Mouse (Mus musculus): ENCODE measurements around the gene Spata2l. TPM values are rescaled to one million over a fixed set of nuclear protein-coding genes. Genes with fewer than 3 reads are reported as not detected.
"Not testable (repeated sequence)": the region's sequence is repeated elsewhere in the genome, so short reads cannot be mapped to it uniquely, and the experiment has no call there.

The Spata2l gene
- polyA plus RNA-seq, 1 experiment, result 0.25 TPM

DNA sequence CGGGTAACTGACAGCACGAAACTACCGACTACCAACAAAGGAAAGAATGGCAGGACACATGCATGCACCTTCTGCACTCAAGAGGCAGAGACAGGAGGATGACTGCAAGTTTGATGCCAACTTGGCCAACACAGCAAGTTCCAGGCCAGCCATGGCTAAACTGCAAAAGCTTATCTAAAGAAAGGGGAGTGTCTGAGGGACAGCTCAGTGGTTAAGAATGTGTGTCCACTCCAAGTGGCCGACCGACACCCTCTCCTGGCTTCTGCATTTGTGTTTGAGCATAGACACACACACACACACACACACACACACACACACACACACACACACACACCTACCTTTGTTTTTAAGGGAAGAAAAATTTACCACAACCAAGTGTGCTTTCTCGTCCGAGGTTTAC lies 42.4 kb upstream of the Spata2l start:
- no peak overlapping the region for H3K27ac ChIP-seq (ENCODE audit: insufficient read depth, low read length)
- no peaks in the 10 kb centered on the region for H3K9me3 ChIP-seq (replicated peaks; ENCODE audit: control insufficient read depth, insufficient read depth, low read length, poor library complexity, severe bottlenecking)
- no peak overlapping the region for H3K9ac ChIP-seq (ENCODE audit: low read depth, poor library complexity, severe bottlenecking)
- H3K36me3 ChIP-seq (ENCODE audit: control insufficient read depth, insufficient read depth, low read length, poor library complexity, severe bottlenecking), result peaks cover 28% of the 10 kb centered on the region
- no peaks in the 10 kb centered on the region for H3K27me3 ChIP-seq (ENCODE audit: control insufficient read depth, insufficient read depth, low read length, poor library complexity, severe bottlenecking)
- H3K4me1 ChIP-seq (ENCODE audit: control insufficient read depth, insufficient read depth, low read length), result no peaks in the 10 kb centered on the region
- no peak overlapping the region for H3K4me3 ChIP-seq (ENCODE audit: low read depth, low read length)
- TF ChIP-seq CTCF (IDR thresholded peaks at IDR 0.05; ENCODE audit: low read depth, low read length) (no peak), EP300 (IDR thresholded peaks at IDR 0.05; ENCODE audit: insufficient read depth, low read depth, low read length) (no peak), POLR2A (IDR thresholded peaks at IDR 0.05; ENCODE audit: insufficient read depth, low read length) (no peak)

DNA sequence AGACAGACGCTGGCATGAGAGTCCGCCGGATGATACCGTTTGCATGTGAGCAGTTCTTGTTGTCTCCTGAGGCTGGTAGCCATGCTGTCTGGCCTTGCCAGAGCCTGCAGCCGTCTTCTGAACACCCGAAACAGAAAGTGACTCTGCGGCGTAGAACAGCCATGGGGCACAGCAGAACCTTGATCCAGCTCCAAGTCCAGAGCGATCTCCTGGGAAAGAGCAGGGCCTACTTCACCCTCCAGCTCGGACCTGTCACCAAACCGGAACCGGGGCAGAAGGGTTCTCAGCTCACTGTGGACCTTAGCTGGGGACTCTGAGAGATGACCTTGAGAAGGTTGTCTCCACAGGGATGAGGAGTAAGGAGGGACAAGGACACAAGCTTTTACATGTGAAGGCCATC lies 39.1 kb upstream of the Spata2l start:
- H3K4me3 ChIP-seq (ENCODE audit: low read depth, low read length), result no peak overlapping the region
- TF ChIP-seq POLR2A (IDR thresholded peaks at IDR 0.05; ENCODE audit: insufficient read depth, low read length), result no peak
- TF ChIP-seq CTCF (IDR thresholded peaks at IDR 0.05; ENCODE audit: low read depth, low read length), result no peak
- no peak for TF ChIP-seq EP300 (IDR thresholded peaks at IDR 0.05; ENCODE audit: insufficient read depth, low read depth, low read length)
- peaks cover 6% of the 10 kb centered on the region for H3K36me3 ChIP-seq (ENCODE audit: control insufficient read depth, insufficient read depth, low read length, poor library complexity, severe bottlenecking)
- H3K9ac ChIP-seq (ENCODE audit: low read depth, poor library complexity, severe bottlenecking), result no peak overlapping the region
- no peak overlapping the region for H3K27ac ChIP-seq (ENCODE audit: insufficient read depth, low read length)
- no peaks in the 10 kb centered on the region for H3K9me3 ChIP-seq (replicated peaks; ENCODE audit: control insufficient read depth, insufficient read depth, low read length, poor library complexity, severe bottlenecking)
- no peaks in the 10 kb centered on the region for H3K4me1 ChIP-seq (ENCODE audit: control insufficient read depth, insufficient read depth, low read length)
- H3K27me3 ChIP-seq (ENCODE audit: control insufficient read depth, insufficient read depth, low read length, poor library complexity, severe bottlenecking), result no peaks in the 10 kb centered on the region

DNA sequence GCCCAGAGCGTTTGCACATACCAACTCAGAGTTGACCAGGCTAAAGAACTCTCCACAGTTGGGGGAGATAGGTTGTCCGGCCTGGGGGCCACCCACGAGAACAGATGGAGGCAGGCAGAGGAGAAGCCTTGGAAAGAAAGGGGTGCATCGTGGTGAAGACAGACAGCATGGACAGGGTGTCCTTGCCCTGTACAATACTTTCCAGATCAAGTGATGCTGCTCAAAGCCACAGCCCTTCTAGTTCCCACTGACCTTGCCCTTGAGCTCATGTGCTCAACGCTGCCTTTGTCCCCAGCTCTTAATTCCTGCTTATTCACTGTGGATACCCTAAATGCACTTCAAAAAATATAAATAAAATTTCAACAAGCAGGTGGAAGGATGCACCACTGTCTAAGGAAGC lies 38.4 kb upstream of the Spata2l start:
- Histone ChIP-seq H3K4me3 (ENCODE audit: low read depth, low read length) (no peak overlapping the region), H3K4me1 (ENCODE audit: control insufficient read depth, insufficient read depth, low read length) (no peaks in the 10 kb centered on the region), H3K9me3 (replicated peaks; ENCODE audit: control insufficient read depth, insufficient read depth, low read length, poor library complexity, severe bottlenecking) (no peaks in the 10 kb centered on the region), H3K27ac (ENCODE audit: insufficient read depth, low read length) (no peak overlapping the region), H3K9ac (ENCODE audit: low read depth, poor library complexity, severe bottlenecking) (no peak overlapping the region), H3K27me3 (ENCODE audit: control insufficient read depth, insufficient read depth, low read length, poor library complexity, severe bottlenecking) (no peaks in the 10 kb centered on the region), H3K36me3 (ENCODE audit: control insufficient read depth, insufficient read depth, low read length, poor library complexity, severe bottlenecking) (peaks cover 10% of the 10 kb centered on the region)
- no peak for TF ChIP-seq EP300 (IDR thresholded peaks at IDR 0.05; ENCODE audit: insufficient read depth, low read depth, low read length)

DNA sequence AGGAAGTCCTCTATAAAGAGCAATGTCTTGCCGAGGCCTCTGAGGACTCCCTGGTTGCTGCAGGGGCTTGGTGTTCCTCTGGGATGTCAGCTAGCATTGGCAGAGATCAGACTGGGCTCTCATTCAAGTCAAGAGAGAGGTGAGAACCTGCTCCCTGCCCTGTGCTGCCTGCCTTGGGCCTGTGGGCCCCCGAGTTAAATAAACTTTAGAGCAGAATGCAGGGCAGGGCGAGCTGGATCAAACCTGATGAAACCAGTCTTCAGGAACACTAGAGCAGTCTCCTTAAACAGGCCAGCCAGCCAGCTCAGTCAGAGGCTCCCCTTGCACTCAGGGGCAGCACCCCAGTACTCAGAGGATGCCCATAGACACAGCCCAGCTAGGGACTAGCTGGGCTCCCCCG lies 35.9 kb upstream of the Spata2l start:
- Histone ChIP-seq H3K27ac (ENCODE audit: insufficient read depth, low read length) (no peak overlapping the region), H3K36me3 (ENCODE audit: control insufficient read depth, insufficient read depth, low read length, poor library complexity, severe bottlenecking) (peaks cover 14% of the 10 kb centered on the region), H3K27me3 (ENCODE audit: control insufficient read depth, insufficient read depth, low read length, poor library complexity, severe bottlenecking) (no peaks in the 10 kb centered on the region), H3K4me3 (ENCODE audit: low read depth, low read length) (no peak overlapping the region), H3K9ac (ENCODE audit: low read depth, poor library complexity, severe bottlenecking) (no peak overlapping the region), H3K4me1 (ENCODE audit: control insufficient read depth, insufficient read depth, low read length) (no peaks in the 10 kb centered on the region), H3K9me3 (replicated peaks; ENCODE audit: control insufficient read depth, insufficient read depth, low read length, poor library complexity, severe bottlenecking) (no peaks in the 10 kb centered on the region)
- no peak for TF ChIP-seq CTCF (IDR thresholded peaks at IDR 0.05; ENCODE audit: low read depth, low read length)

DNA sequence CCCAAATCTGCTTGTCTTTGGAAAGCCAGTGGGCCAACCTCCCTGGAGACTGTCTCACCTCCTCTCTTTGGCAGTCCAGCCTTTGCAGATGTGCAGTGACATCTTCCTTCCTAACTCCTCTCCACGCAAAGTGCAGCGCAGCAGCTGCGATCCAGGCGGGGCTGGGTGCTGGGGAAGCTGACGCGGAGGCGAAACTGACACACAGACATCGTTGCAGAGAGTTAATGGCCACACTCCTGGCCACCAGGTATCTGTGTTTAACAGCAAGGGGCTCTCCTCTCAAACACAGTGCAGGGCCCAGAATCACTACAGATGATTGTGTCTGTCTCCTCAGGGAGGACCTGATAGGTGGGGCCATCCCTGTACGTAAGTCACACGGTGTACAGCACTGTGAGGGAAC lies 35.1 kb upstream of the Spata2l start:
- Histone ChIP-seq H3K4me3 (ENCODE audit: low read depth, low read length) (no peak overlapping the region), H3K4me1 (ENCODE audit: control insufficient read depth, insufficient read depth, low read length) (no peaks in the 10 kb centered on the region), H3K27me3 (ENCODE audit: control insufficient read depth, insufficient read depth, low read length, poor library complexity, severe bottlenecking) (no peaks in the 10 kb centered on the region), H3K36me3 (ENCODE audit: control insufficient read depth, insufficient read depth, low read length, poor library complexity, severe bottlenecking) (peaks cover 21% of the 10 kb centered on the region), H3K9me3 (replicated peaks; ENCODE audit: control insufficient read depth, insufficient read depth, low read length, poor library complexity, severe bottlenecking) (no peaks in the 10 kb centered on the region), H3K27ac (ENCODE audit: insufficient read depth, low read length) (no peak overlapping the region), H3K9ac (ENCODE audit: low read depth, poor library complexity, severe bottlenecking) (no peak overlapping the region)
- no peak for TF ChIP-seq CTCF (IDR thresholded peaks at IDR 0.05; ENCODE audit: low read depth, low read length)
- no peak for TF ChIP-seq EP300 (IDR thresholded peaks at IDR 0.05; ENCODE audit: insufficient read depth, low read depth, low read length)
- TF ChIP-seq POLR2A (IDR thresholded peaks at IDR 0.05; ENCODE audit: insufficient read depth, low read length), result no peak

DNA sequence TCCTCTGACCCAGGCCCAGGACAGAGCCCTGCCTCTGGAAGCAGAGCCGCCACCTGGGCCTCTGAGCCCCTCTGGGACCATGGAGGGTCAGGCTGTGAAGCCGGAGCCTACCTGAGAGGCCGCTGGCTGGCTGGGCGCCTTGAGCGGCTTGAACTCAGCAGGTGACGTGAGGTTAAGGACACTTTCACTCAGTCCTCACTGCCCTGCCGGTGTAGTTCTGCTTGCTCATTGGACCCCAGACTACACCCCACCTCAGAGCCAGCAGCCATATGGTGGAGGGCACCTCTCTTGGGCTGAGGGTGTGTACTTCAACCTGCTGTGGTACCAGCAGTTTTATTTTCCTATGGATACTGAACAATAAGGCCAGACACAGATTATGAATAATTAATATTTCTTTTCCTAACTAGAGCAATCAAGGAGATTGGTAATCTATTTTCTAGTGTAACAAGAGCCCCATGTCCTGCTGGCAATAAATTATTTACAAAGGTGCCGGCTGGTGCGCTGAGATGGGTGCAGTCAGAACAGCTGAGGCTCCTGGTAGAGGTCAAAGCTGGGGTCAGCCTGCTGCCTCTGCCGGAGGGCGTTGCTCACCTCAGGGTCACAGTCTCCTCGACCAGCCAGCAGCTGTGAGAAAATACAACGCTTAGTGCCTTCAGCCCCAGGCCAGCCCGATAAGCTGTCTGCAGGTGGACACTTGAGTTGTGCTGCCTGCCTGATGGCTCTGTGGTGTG lies 32.1 kb upstream of the Spata2l start:
- H3K4me1 ChIP-seq (ENCODE audit: control insufficient read depth, insufficient read depth, low read length), result no peaks in the 10 kb centered on the region
- TF ChIP-seq CTCF (IDR thresholded peaks at IDR 0.05; ENCODE audit: low read depth, low read length), result no peak
- H3K27me3 ChIP-seq (ENCODE audit: control insufficient read depth, insufficient read depth, low read length, poor library complexity, severe bottlenecking), result no peaks in the 10 kb centered on the region
- H3K27ac ChIP-seq (ENCODE audit: insufficient read depth, low read length), result no peak overlapping the region
- H3K9me3 ChIP-seq (replicated peaks; ENCODE audit: control insufficient read depth, insufficient read depth, low read length, poor library complexity, severe bottlenecking), result no peaks in the 10 kb centered on the region
- peaks cover 23% of the 10 kb centered on the region for H3K36me3 ChIP-seq (ENCODE audit: control insufficient read depth, insufficient read depth, low read length, poor library complexity, severe bottlenecking)
- H3K4me3 ChIP-seq (ENCODE audit: low read depth, low read length), result no peak overlapping the region
- no peak overlapping the region for H3K9ac ChIP-seq (ENCODE audit: low read depth, poor library complexity, severe bottlenecking)

DNA sequence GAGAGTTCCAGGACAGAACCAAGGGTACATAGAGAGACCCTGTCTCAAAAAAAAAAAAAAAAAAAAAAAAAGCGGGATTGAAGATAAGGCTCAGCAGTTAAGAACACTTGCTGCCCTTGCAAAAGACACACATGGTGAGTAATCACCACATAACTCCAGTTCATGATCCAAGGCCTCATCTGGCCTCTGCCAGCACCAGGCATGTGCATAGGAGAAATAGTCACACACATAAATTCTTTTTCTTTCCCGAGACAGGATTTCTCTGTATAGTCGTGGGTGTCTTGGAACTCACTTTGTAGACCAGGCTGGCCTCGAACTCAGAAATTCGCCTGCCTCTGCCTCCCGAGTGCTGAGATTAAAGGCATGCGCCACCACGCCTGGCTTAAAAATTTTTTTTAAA lies 21.6 kb upstream of the Spata2l start:
- not testable (repeated sequence) for H3K27ac ChIP-seq (ENCODE audit: insufficient read depth, low read length); H3K9ac ChIP-seq (ENCODE audit: low read depth, poor library complexity, severe bottlenecking); H3K27me3 ChIP-seq (ENCODE audit: control insufficient read depth, insufficient read depth, low read length, poor library complexity, severe bottlenecking); H3K9me3 ChIP-seq (replicated peaks; ENCODE audit: control insufficient read depth, insufficient read depth, low read length, poor library complexity, severe bottlenecking); H3K36me3 ChIP-seq (ENCODE audit: control insufficient read depth, insufficient read depth, low read length, poor library complexity, severe bottlenecking); H3K4me3 ChIP-seq (ENCODE audit: low read depth, low read length); H3K4me1 ChIP-seq (ENCODE audit: control insufficient read depth, insufficient read depth, low read length)

Data from ES-Bruce4 (cell line).